Mouse (Mus musculus): Measurements from ENCODE around the gene Gm20479. TPM values are rescaled to one million over a fixed set of nuclear protein-coding genes. Genes with fewer than 3 reads are reported as not detected.

Gene Gm20479
- polyA plus RNA-seq, 1 experiment: 0.75 TPM

DNA sequence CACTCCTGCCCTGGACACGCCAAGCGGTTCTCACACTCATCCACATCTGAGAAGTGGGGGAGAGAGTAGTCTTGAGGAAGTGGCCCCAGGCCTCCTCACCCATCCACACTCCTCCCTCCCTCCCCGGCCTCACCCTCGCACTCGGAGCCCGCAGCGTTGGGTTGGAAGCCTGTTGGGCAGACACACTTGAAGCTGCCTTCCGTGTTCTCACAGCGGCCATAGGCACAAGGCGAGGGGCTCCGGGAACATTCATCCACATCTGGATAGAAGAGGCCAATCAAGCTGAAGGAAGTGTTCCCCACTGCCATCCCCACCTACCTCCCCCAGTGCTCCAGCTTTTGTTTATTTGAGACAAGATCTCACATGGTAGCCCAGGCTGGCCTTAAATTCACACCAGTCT lies 33.1 kb downstream of the Gm20479 start:
- TF ChIP-seq POLR2A (IDR thresholded peaks at IDR 0.05; ENCODE audit: extremely low read depth, insufficient read depth, low read length): no peak
- no peak for TF ChIP-seq CTCF (IDR thresholded peaks at IDR 0.05; ENCODE audit: extremely low read depth, insufficient read depth, low read length)
- Histone ChIP-seq H3K27ac (ENCODE audit: insufficient read depth, low read length) (no peak overlapping the region), H3K4me3 (ENCODE audit: insufficient read depth, low read length) (no peak overlapping the region), H3K4me1 (ENCODE audit: control insufficient read depth, insufficient read depth, low read length) (0 out of 2 replicates have a peak, but pooled peaks cover 2% of the 10 kb centered on the region)

DNA sequence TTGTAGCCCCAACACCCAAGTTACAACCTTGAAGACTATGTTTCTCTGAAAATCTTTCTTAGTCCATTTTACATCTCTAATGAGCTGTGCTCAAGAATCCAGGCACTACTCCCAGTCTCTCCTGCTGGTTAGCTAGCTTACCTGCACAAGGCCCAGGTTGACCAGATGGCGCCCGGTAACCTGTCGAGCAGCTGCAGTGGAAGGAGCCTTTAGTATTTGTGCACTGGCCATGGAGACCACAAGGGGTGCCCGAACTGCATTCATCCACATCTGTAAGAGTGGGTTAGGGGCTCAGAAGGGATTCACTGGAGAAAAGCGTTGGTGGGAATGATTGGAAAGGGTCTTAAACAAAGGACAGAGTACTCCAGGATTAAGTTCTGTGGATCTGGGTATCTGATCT lies 34.2 kb downstream of the Gm20479 start:
- H3K4me1 ChIP-seq (ENCODE audit: control insufficient read depth, insufficient read depth, low read length): 0 out of 2 replicates have a peak, but pooled peaks cover 2% of the 10 kb centered on the region

DNA sequence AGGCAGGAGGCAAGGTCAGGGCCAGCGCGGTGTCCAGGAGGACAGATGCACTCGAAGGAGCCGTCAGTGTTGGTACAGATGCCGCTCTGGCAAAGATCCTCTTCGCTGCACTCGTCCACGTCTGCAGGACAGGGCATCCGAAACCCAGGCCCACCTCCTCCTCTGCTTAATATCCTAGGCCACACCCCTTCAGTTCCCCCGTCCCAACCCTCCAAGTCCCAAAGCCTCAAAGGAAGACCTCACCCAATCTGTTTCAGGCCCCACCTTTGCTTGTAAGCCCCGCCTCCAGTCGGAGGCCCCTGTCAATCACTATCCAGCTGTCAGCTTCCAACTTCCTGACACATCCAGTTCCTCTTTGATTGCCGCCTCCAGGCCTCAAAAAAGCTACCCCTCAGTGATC lies 34.9 kb downstream of the Gm20479 start:
- TF ChIP-seq CTCF (IDR thresholded peaks at IDR 0.05; ENCODE audit: extremely low read depth, insufficient read depth, low read length) (no peak), POLR2A (IDR thresholded peaks at IDR 0.05; ENCODE audit: extremely low read depth, insufficient read depth, low read length) (no peak)
- H3K4me3 ChIP-seq (ENCODE audit: insufficient read depth, low read length): no peak overlapping the region
- H3K4me1 ChIP-seq (ENCODE audit: control insufficient read depth, insufficient read depth, low read length): 0 out of 2 replicates have a peak, but pooled peaks cover 2% of the 10 kb centered on the region
- H3K27ac ChIP-seq (ENCODE audit: insufficient read depth, low read length): no peak overlapping the region

More for the DNA sequence above, 34.2 kb downstream of the Gm20479 start:
- no peak overlapping the region for H3K4me3 ChIP-seq (ENCODE audit: insufficient read depth, low read length)
- TF ChIP-seq POLR2A (IDR thresholded peaks at IDR 0.05; ENCODE audit: extremely low read depth, insufficient read depth, low read length) (no peak), CTCF (IDR thresholded peaks at IDR 0.05; ENCODE audit: extremely low read depth, insufficient read depth, low read length) (no peak)
- H3K27ac ChIP-seq (ENCODE audit: insufficient read depth, low read length): no peak overlapping the region

DNA sequence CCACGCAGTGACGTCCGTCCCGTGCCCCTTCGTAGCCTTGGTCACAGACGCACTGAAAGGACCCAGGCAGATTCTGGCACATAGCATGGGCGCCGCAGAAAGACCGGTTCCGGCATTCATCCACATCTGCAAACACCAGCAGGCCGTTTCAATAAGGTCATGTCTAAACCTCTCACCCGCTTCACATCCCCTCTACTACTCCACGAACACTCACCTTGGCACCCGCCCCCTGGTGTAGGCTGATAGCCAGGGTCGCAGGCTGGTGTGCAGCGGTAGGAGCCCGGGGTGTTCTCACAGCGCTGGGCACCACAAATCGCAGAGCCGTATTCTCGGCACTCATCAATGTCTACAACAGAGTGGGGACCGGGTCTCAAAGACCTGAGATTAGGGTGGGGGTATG lies 37.8 kb downstream of the Gm20479 start:
- no peaks in the 10 kb centered on the region for H3K4me1 ChIP-seq (ENCODE audit: control insufficient read depth, insufficient read depth, low read length)
- H3K27ac ChIP-seq (ENCODE audit: insufficient read depth, low read length): no peak overlapping the region
- H3K4me3 ChIP-seq (ENCODE audit: insufficient read depth, low read length): no peak overlapping the region
- no peak for TF ChIP-seq POLR2A (IDR thresholded peaks at IDR 0.05; ENCODE audit: extremely low read depth, insufficient read depth, low read length)
- TF ChIP-seq CTCF (IDR thresholded peaks at IDR 0.05; ENCODE audit: extremely low read depth, insufficient read depth, low read length): no peak

DNA sequence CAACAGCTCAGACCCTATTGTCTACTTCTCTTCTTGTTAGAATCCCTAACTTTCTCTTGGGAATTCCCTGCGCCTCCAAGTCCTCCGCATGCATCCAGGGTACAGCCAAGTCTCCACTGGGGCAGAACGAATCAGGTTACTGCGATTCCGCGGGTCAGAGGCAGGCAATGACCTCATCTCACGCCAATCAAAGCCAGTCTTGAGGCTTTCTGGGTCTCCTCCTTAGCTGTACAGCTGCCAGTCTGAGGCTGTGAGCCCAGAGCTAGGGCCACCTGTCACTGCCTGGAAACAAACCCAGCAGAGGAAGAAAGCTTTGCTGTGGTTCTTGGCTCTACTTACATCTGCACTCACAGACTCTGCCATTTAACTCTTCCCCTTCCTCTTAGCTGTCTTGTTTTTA lies 41.3 kb downstream of the Gm20479 start:
- TF ChIP-seq POLR2A (IDR thresholded peaks at IDR 0.05; ENCODE audit: extremely low read depth, insufficient read depth, low read length) (no peak), CTCF (IDR thresholded peaks at IDR 0.05; ENCODE audit: extremely low read depth, insufficient read depth, low read length) (no peak)
- Histone ChIP-seq H3K4me3 (ENCODE audit: insufficient read depth, low read length) (no peak overlapping the region), H3K4me1 (ENCODE audit: control insufficient read depth, insufficient read depth, low read length) (no peaks in the 10 kb centered on the region), H3K27ac (ENCODE audit: insufficient read depth, low read length) (no peak overlapping the region)

DNA sequence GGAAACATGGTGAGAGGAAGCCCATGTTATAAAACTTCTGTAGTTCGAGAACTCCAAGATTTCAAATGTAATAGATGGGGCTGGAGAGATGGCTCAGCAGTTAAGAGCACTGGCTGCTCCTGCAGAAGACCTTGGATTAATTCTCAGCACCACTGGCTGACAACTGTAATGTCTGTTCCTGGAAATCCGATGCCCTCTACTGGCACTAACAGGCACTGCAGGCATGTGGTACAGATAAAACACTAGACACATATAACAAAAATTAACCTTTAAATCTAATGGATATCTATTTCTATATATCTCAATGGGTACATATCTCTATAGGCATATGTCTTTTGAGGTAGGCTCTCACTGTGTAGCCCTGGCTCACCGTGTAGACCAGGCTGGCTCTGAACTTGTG lies 42.8 kb downstream of the Gm20479 start:
- H3K4me3 ChIP-seq (ENCODE audit: insufficient read depth, low read length): no peak overlapping the region
- no peak overlapping the region for H3K27ac ChIP-seq (ENCODE audit: insufficient read depth, low read length)
- TF ChIP-seq CTCF (IDR thresholded peaks at IDR 0.05; ENCODE audit: extremely low read depth, insufficient read depth, low read length): no peak
- no peaks in the 10 kb centered on the region for H3K4me1 ChIP-seq (ENCODE audit: control insufficient read depth, insufficient read depth, low read length)

DNA sequence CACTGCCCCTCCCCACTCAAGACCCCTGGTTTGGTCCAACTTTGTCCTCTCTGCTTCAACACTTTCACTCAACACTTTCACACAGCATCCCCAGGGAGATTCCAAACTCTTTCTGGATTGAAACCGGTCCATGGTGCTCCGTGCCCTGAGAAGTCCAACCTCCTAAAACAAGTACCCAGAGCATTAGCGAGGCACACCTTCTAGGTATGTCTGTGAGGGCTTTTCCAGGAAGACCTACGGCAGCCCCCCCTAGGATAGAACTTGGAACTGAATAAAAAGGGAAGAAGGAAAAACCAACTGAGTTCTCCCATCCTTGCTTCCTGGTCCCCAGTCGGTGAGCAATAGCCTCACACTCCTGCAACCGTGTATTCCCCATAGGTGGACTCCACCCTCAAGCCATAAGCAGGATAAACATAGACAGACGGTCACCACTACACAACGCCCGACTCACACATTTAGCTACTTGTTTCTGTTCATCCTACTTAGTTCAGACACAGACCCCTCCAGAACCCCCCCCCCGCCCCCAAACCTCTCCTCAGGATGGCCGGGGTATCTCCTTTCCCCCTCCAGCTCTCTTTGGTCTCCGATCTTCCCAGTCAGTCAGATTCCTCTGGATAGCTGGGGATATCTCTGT lies 45.5 kb downstream of the Gm20479 start:
- H3K4me3 ChIP-seq (ENCODE audit: insufficient read depth, low read length): no peak overlapping the region
- no peaks in the 10 kb centered on the region for H3K4me1 ChIP-seq (ENCODE audit: control insufficient read depth, insufficient read depth, low read length)
- TF ChIP-seq POLR2A (IDR thresholded peaks at IDR 0.05; ENCODE audit: extremely low read depth, insufficient read depth, low read length) (no peak), CTCF (IDR thresholded peaks at IDR 0.05; ENCODE audit: extremely low read depth, insufficient read depth, low read length) (no peak)
- no peak overlapping the region for H3K27ac ChIP-seq (ENCODE audit: insufficient read depth, low read length)

DNA sequence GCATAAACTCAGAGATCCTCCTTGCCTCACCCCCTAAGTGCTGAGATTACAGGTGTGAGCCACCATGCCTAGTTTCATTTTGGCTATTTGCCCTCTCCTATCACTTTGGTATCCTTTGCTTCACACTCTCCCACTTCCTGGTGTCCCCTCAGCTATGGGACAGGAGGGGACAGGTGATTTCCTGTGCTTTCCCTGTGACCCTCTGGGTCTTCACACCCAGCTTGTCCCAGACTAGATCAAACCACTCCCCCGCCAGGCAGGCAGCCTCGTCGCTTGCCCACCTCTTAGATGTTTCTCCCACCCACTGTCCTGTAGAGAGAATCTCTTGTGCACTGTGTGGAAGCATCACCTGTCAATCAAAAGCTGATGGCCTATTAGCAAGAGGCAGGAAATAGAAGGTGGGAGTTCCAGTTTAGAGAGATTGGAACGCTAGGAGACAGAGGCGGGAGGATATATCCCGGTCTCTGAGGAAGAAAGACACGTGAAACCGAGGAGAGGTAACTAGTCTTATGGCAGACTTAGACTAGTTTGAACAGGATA lies 46.2 kb downstream of the Gm20479 start:
- Histone ChIP-seq H3K27ac (ENCODE audit: insufficient read depth, low read length) (no peak overlapping the region), H3K4me1 (ENCODE audit: control insufficient read depth, insufficient read depth, low read length) (no peaks in the 10 kb centered on the region), H3K4me3 (ENCODE audit: insufficient read depth, low read length) (no peak overlapping the region)
- TF ChIP-seq CTCF (IDR thresholded peaks at IDR 0.05; ENCODE audit: extremely low read depth, insufficient read depth, low read length) (no peak), POLR2A (IDR thresholded peaks at IDR 0.05; ENCODE audit: extremely low read depth, insufficient read depth, low read length) (no peak)

DNA sequence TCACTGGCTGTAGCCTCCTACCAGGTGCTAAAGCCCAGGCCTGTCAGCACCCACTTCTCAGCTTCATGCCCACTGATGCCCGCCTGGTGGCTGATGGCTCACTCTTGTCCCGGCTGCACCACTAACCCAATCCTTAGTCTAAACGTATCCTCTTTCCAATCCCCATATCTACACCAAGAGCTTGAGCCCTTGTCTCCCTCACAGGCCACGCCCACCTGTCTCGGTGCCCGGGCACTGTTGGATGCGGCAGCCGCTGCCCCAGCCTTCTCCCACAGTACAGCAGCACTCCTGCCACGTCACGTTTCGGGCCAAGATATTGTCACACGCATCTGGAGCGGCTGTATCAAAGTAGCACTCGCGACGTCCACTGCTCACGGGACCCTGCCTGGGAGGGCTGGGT lies 46.9 kb downstream of the Gm20479 start:
- Histone ChIP-seq H3K4me3 (ENCODE audit: insufficient read depth, low read length) (no peak overlapping the region), H3K4me1 (ENCODE audit: control insufficient read depth, insufficient read depth, low read length) (no peaks in the 10 kb centered on the region), H3K27ac (ENCODE audit: insufficient read depth, low read length) (no peak overlapping the region)
- TF ChIP-seq POLR2A (IDR thresholded peaks at IDR 0.05; ENCODE audit: extremely low read depth, insufficient read depth, low read length) (no peak), CTCF (IDR thresholded peaks at IDR 0.05; ENCODE audit: extremely low read depth, insufficient read depth, low read length) (no peak)

DNA sequence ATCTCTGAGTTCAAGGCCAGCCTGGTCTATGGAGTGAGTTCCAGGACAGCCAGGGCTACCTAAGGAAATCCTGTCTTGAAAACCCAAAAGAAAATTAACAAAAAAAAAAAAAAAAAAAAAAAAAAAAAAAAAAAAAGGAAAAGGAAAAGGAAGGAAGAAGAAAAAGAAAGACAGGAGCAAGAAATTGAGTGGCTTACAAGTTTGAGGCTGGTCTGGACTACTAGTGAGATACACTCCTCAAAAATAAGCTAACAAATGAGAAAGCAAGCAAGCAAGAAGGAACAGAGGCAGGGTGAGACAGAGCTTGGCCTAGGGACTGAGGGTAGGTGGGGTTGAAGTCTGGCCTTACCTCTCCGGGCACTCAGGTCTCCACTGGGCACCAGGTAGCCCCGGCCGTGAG lies 47.4 kb downstream of the Gm20479 start:
- no peaks in the 10 kb centered on the region for H3K4me1 ChIP-seq (ENCODE audit: control insufficient read depth, insufficient read depth, low read length)
- H3K27ac ChIP-seq (ENCODE audit: insufficient read depth, low read length): no peak overlapping the region
- no peak overlapping the region for H3K4me3 ChIP-seq (ENCODE audit: insufficient read depth, low read length)
- TF ChIP-seq CTCF (IDR thresholded peaks at IDR 0.05; ENCODE audit: extremely low read depth, insufficient read depth, low read length) (no peak), POLR2A (IDR thresholded peaks at IDR 0.05; ENCODE audit: extremely low read depth, insufficient read depth, low read length) (no peak)

Data from cortical plate, adult 2 months (tissue).